Mouse (Mus musculus) C2C12 (cell line): ENCODE measurements around the gene Pou6f2.

Source experiments
- CEBPB ChIP-seq: IDR thresholded peaks from one replicate; pipeline ENCODE4 v1.6.1; 2011; ENCODE audit warnings: low read depth, mild to moderate bottlenecking, control low read depth, moderate library complexity
- CTCF ChIP-seq: IDR thresholded peaks from one replicate; pipeline ENCODE4 v1.5.1; 2011; ENCODE audit not compliant: control insufficient read depth, insufficient read depth, insufficient read length
- FOSL1 ChIP-seq: IDR thresholded peaks from one replicate; pipeline ENCODE4 v1.8.0; 2011; ENCODE audit warnings: mild to moderate bottlenecking, low read length; ENCODE audit not compliant: poor library complexity, insufficient read depth, severe bottlenecking
- MAX ChIP-seq: IDR thresholded peaks from one replicate; pipeline ENCODE4 v1.6.1; 2011; ENCODE audit warnings: mild to moderate bottlenecking, control low read depth
- MYOD1 ChIP-seq: IDR thresholded peaks from one replicate; pipeline ENCODE4 v1.6.1; 2011; ENCODE audit warnings: low read depth; ENCODE audit not compliant: control insufficient read depth, insufficient read length
- MYOG ChIP-seq: IDR thresholded peaks from one replicate; pipeline ENCODE4 v1.6.1; 2011; ENCODE audit not compliant: control insufficient read depth, insufficient read length; ENCODE audit errors: extremely low read depth
- USF1 ChIP-seq: IDR thresholded peaks from one replicate; pipeline ENCODE4 v1.6.1; 2011; ENCODE audit warnings: low read depth, mild to moderate bottlenecking, control low read depth, moderate library complexity

- TF ChIP-seq MYOG (no peak), CTCF (no peak), MYOD1 (peak; percentile 49), MAX (no peak), CEBPB (no peak), FOSL1 (no peak), USF1 (no peak)
These were observed 267.8 kb downstream of the Pou6f2 start for GRCm38 (mm10) chr13:18129697-18130096.
